Mouse (Mus musculus): Measurements from ENCODE around the gene Rasa4. TPM values are rescaled to one million over a fixed set of nuclear protein-coding genes. Genes with fewer than 3 reads are reported as not detected.

The Rasa4 gene
- polyA plus RNA-seq, 1 experiment from 2014 or later: 1.9 TPM

Small RNA genes within 50 kb of the gene (microRNA-seq; reads per million reads assigned to microRNA genes)
- 0.74 reads per million for gene Mir7035

Other genes with a start within 250 kb of the Rasa4 start
- gene Hspb1, start 196.0 kb upstream of the Rasa4 start, polyA plus RNA-seq (2015; fragmentation: Nextera tagmentation; extraction: Ambion mirVana): 9.8 and 19.9 TPM in 2 replicates
- 59.2 and 60.1 TPM in 2 replicates for gene Ywhag, start 149.3 kb upstream of the Rasa4 start, polyA plus RNA-seq (2015; fragmentation: Nextera tagmentation; extraction: Ambion mirVana)
- gene Ssc4d, start 109.4 kb upstream of the Rasa4 start, polyA plus RNA-seq (2015; fragmentation: Nextera tagmentation; extraction: Ambion mirVana): 1.5 and 1.7 TPM in 2 replicates
- gene Zp3, start 103.8 kb upstream of the Rasa4 start, polyA plus RNA-seq (2015; fragmentation: Nextera tagmentation; extraction: Ambion mirVana): 0.06 TPM in 1 of 2 replicates, not detected in the other
- 6.0 and 6.5 TPM in 2 replicates for gene Dtx2, start 89.1 kb upstream of the Rasa4 start, polyA plus RNA-seq (2015; fragmentation: Nextera tagmentation; extraction: Ambion mirVana)
- gene Upk3b, start 45.4 kb upstream of the Rasa4 start, polyA plus RNA-seq (2015; fragmentation: Nextera tagmentation; extraction: Ambion mirVana): 2.9 and 3.6 TPM in 2 replicates
- not detected in 2 replicates for gene Upk3bl, start 29.4 kb upstream of the Rasa4 start, polyA plus RNA-seq (2015; fragmentation: Nextera tagmentation; extraction: Ambion mirVana)
- 104 and 118 TPM in 2 replicates for gene Polr2j, start 32.7 kb downstream of the Rasa4 start, polyA plus RNA-seq (2015; fragmentation: Nextera tagmentation; extraction: Ambion mirVana)
- 30.5 and 33.9 TPM in 2 replicates for gene Lrwd1, start 52.2 kb downstream of the Rasa4 start, polyA plus RNA-seq (2015; fragmentation: Nextera tagmentation; extraction: Ambion mirVana)
- gene Alkbh4, start 52.2 kb downstream of the Rasa4 start, polyA plus RNA-seq (2015; fragmentation: Nextera tagmentation; extraction: Ambion mirVana): 11.3 and 12.9 TPM in 2 replicates
- gene Orai2, start 86.8 kb downstream of the Rasa4 start, polyA plus RNA-seq (2015; fragmentation: Nextera tagmentation; extraction: Ambion mirVana): 3.6 and 4.0 TPM in 2 replicates
- 20.0 and 20.8 TPM in 2 replicates for gene Prkrip1, start 115.0 kb downstream of the Rasa4 start, polyA plus RNA-seq (2015; fragmentation: Nextera tagmentation; extraction: Ambion mirVana)
- 1.9 and 2.1 TPM in 2 replicates for gene Sh2b2, start 162.6 kb downstream of the Rasa4 start, polyA plus RNA-seq (2015; fragmentation: Nextera tagmentation; extraction: Ambion mirVana)